Mouse (Mus musculus) MEL (cell line): Measurements from ENCODE around the gene Vdr. TPM values are rescaled to one million over a fixed set of nuclear protein-coding genes. Genes with fewer than 3 reads are reported as not detected.

Experiments used
- DNase-seq: peaks from one replicate; pipeline ENCODE4 v3.0.0; 2011; ENCODE audit warnings: low read depth, low spot score
- H3K27ac ChIP-seq: 2 replicates; pipeline ENCODE4 v1.5.1; 2012; ENCODE audit warnings: low read depth, mild to moderate bottlenecking, control low read depth, low read length, moderate library complexity; ENCODE audit not compliant: control insufficient read depth
- H3K27me3 ChIP-seq, 2 experiments: fragments of 150-350 bp in 1 of 2; sonication (generic) in 1 of 2; 2 replicates each; pipeline ENCODE4 v1.6.1; 2012; ENCODE audit warnings: low read length in 2 of 2, mild to moderate bottlenecking in 2 of 2, improper control_type of control experiment in 1 of 2, moderate library complexity in 1 of 2; ENCODE audit not compliant: insufficient read depth in 2 of 2, control insufficient read depth in 1 of 2
- H3K36me3 ChIP-seq, 2 experiments: 2 replicates each; pipeline ENCODE4 v1.6.1; 2012 to 2014; ENCODE audit warnings: low read length in 2 of 2, improper control_type of control experiment in 1 of 2, inconsistent platforms in 1 of 2, mild to moderate bottlenecking in 1 of 2; ENCODE audit not compliant: insufficient read depth in 2 of 2, control insufficient read depth in 1 of 2
- H3K4me1 ChIP-seq, 2 experiments: fragments of 150-350 bp in 1 of 2; sonication (generic) in 1 of 2; 2 replicates each; pipeline ENCODE4 v1.6.1; 2012; ENCODE audit warnings: low read length in 2 of 2, improper control_type of control experiment in 1 of 2, mild to moderate bottlenecking in 1 of 2; ENCODE audit not compliant: insufficient read depth in 2 of 2, control insufficient read depth in 1 of 2
- H3K4me3 ChIP-seq, 2 experiments: fragments of 150-350 bp in 1 of 2; sonication (generic) in 1 of 2; 2 replicates each; pipeline ENCODE4 v1.5.1; 2012; ENCODE audit warnings: low read depth in 2 of 2, low read length in 2 of 2, mild to moderate bottlenecking in 2 of 2, moderate library complexity in 2 of 2, control low read depth in 1 of 2, improper control_type of control experiment in 1 of 2; ENCODE audit not compliant: control insufficient read depth in 1 of 2, insufficient read depth in 1 of 2
- H3K79me2 ChIP-seq: 2 replicates; pipeline ENCODE4 v1.6.1; 2012; ENCODE audit warnings: mild to moderate bottlenecking, low read length, moderate library complexity; ENCODE audit not compliant: control insufficient read depth, poor library complexity, insufficient read depth
- H3K9ac ChIP-seq: 2 replicates; pipeline ENCODE4 v1.6.1; 2012; ENCODE audit warnings: low read depth, mild to moderate bottlenecking, control low read depth, low read length, moderate library complexity; ENCODE audit not compliant: control insufficient read depth, poor library complexity, severe bottlenecking
- H3K9me3 ChIP-seq: fragments of 150-350 bp; sonication (generic); replicated peaks from 2 replicates; pipeline ENCODE4 v1.6.1; 2012; ENCODE audit warnings: mild to moderate bottlenecking, low read length, improper control_type of control experiment, moderate library complexity; ENCODE audit not compliant: insufficient read depth
- E2F4 ChIP-seq: IDR thresholded peaks from 2 replicates; pipeline ENCODE4 v1.6.1; 2011; ENCODE audit warnings: low read depth, low read length, improper control_type of control experiment, borderline replicate concordance
- ELF1 ChIP-seq: IDR thresholded peaks from 2 replicates; pipeline ENCODE4 v1.6.1; 2014; ENCODE audit warnings: low read depth, mild to moderate bottlenecking, inconsistent platforms, low read length, improper control_type of control experiment, moderate library complexity
- EP300 ChIP-seq, 2 experiments: IDR thresholded peaks; 2 replicates each; pipeline ENCODE4 v1.6.1; 2011; ENCODE audit warnings: improper control_type of control experiment in 2 of 2, low read length in 2 of 2, low read depth in 1 of 2, mild to moderate bottlenecking in 1 of 2
- GABPA ChIP-seq: IDR thresholded peaks from 2 replicates; pipeline ENCODE4 v1.6.1; 2012; ENCODE audit warnings: low read depth, mild to moderate bottlenecking, inconsistent platforms, low read length, improper control_type of control experiment, moderate library complexity
- GATA1 ChIP-seq: IDR thresholded peaks from 2 replicates; pipeline ENCODE4 v1.6.1; 2011; ENCODE audit warnings: low read depth, low read length, improper control_type of control experiment
- HCFC1 ChIP-seq: IDR thresholded peaks from 2 replicates; pipeline ENCODE4 v1.6.1; 2012; ENCODE audit warnings: low read depth, mild to moderate bottlenecking, inconsistent platforms, low read length, improper control_type of control experiment, moderate library complexity
- MEF2A ChIP-seq: IDR thresholded peaks from 2 replicates; pipeline ENCODE4 v1.6.1; 2014; ENCODE audit warnings: low read depth, mild to moderate bottlenecking, inconsistent platforms, low read length, improper control_type of control experiment; ENCODE audit not compliant: poor library complexity, insufficient replicate concordance, severe bottlenecking; ENCODE audit errors: extremely low read depth
- MYB ChIP-seq: IDR thresholded peaks from 2 replicates; pipeline ENCODE4 v1.6.1; 2011; ENCODE audit warnings: mild to moderate bottlenecking, low read depth, low read length, improper control_type of control experiment
- POLR2A ChIP-seq, 2 experiments: IDR thresholded peaks; 2 replicates each; pipeline ENCODE4 v1.6.1; 2011 to 2012; ENCODE audit warnings: low read length in 2 of 2, mild to moderate bottlenecking in 2 of 2, control low read depth in 1 of 2, improper control_type of control experiment in 1 of 2, low read depth in 1 of 2, moderate library complexity in 1 of 2; ENCODE audit not compliant: control insufficient read depth in 1 of 2, insufficient read depth in 1 of 2, poor library complexity in 1 of 2
- POLR2AphosphoS5 ChIP-seq: IDR thresholded peaks from 2 replicates; pipeline ENCODE4 v1.6.1; 2012; ENCODE audit warnings: low read depth, borderline replicate concordance, mild to moderate bottlenecking, inconsistent platforms, low read length, moderate library complexity, mixed read lengths
- RAD21 ChIP-seq: IDR thresholded peaks from 2 replicates; pipeline ENCODE4 v1.6.1; 2011; ENCODE audit warnings: mild to moderate bottlenecking, low read depth, low read length, improper control_type of control experiment
- SIN3A ChIP-seq: IDR thresholded peaks from 2 replicates; pipeline ENCODE4 v1.6.1; 2012; ENCODE audit warnings: low read length, improper control_type of control experiment, inconsistent platforms
- SMC3 ChIP-seq: IDR thresholded peaks from 2 replicates; pipeline ENCODE4 v1.6.1; 2011; ENCODE audit warnings: low read depth, low read length, improper control_type of control experiment
- TAL1 ChIP-seq: IDR thresholded peaks from 2 replicates; pipeline ENCODE4 v1.6.1; 2012; ENCODE audit warnings: mild to moderate bottlenecking, inconsistent platforms, low read length, moderate library complexity, mixed read lengths
- TBP ChIP-seq: IDR thresholded peaks from 2 replicates; pipeline ENCODE4 v1.8.0; 2011; ENCODE audit warnings: low read depth, low read length, improper control_type of control experiment
- TCF12 ChIP-seq: IDR thresholded peaks from 2 replicates; pipeline ENCODE4 v1.6.1; 2014; ENCODE audit warnings: low read depth, mild to moderate bottlenecking, inconsistent platforms, low read length, improper control_type of control experiment, moderate library complexity
- UBTF ChIP-seq: IDR thresholded peaks from 2 replicates; pipeline ENCODE4 v1.6.1; 2012; ENCODE audit warnings: low read depth, mild to moderate bottlenecking, inconsistent platforms, low read length, improper control_type of control experiment, moderate library complexity, borderline replicate concordance; ENCODE audit not compliant: insufficient read depth
- ZKSCAN1 ChIP-seq: IDR thresholded peaks from 2 replicates; pipeline ENCODE4 v1.6.1; 2012; ENCODE audit warnings: low read depth, mild to moderate bottlenecking, inconsistent platforms, low read length, improper control_type of control experiment, moderate library complexity
- polyA plus RNA-seq, 2 experiments: library from polyadenylated mRNA; stranded (reverse) in 1 of 2; unstranded in 1 of 2; fragments of >175 nt in 1 of 2; fragments of >200 nt in 1 of 2; gene quantifications; 2 replicates each; pipeline versions ENCODE4 v1.2.1 to v1.2.4; 2012; ENCODE audit warnings: low replicate concordance in 2 of 2, low read depth in 1 of 2; ENCODE audit not compliant: insufficient read length in 2 of 2, insufficient read depth in 1 of 2, missing spikeins in 1 of 2
- total RNA-seq: library from RNA; depleted of rRNA; stranded (reverse); fragments of 300-350 nt; gene quantifications from 2 replicates; pipeline ENCODE4 v1.2.3, GENCODE M21; 2012

Gene Vdr
- total and polyA plus RNA-seq, 3 experiments = 0.54 to 1.9 TPM; not detected in 1

DNA sequence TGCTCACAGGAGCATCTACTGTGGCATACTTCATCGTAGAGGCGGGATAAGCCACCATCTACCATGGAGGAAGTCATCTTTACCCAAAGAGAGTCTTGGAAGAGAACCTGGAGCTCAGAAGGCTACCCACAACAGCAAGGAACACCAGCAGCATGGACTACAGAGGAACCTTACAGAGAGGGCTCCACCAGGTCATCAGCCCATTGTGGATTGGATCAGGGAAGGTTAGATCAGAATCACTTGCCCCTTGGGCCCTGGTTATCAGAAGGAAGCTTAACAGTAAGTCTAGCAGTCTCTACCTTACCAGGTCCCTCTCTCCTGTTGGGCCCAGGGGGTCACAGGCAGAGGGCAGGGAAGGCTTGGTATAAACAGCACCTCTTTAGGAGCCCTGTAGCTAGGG, 71.4 kb downstream of the Vdr start:
- Histone ChIP-seq H3K9ac (peak overlapping the region; percentile 29; the same call in 1 of the 2 replicates), H3K4me3 (no peak overlapping the region; a peak in 1 of 4 replicates), H3K9me3 (no peaks in the 10 kb centered on the region), H3K79me2 (peaks cover 98% of the 10 kb centered on the region), H3K4me1 (peaks cover 33 to 67% of the 10 kb centered on the region in 2 experiments), H3K36me3 (peaks cover 25 to 63% of the 10 kb centered on the region in 2 experiments), H3K27ac (peak overlapping the region; percentile 65), H3K27me3 (no peaks in the 10 kb centered on the region)
- no peak for DNase-seq
- TF ChIP-seq POLR2A (IDR thresholded peaks at IDR 0.05; ENCODE audit: control insufficient read depth in 1 of 2, insufficient read depth in 1 of 2, low read depth in 1 of 2, low read length in 2 of 2, poor library complexity in 1 of 2) (peak; percentile 11 to 57; a peak in 1 of 4 replicates), TBP (0 out of 2 replicates have a peak, but pooled peaks have one; percentile 12), TAL1 (no peak), E2F4 (no peak), POLR2AphosphoS5 (no peak), UBTF (no peak)

DNA sequence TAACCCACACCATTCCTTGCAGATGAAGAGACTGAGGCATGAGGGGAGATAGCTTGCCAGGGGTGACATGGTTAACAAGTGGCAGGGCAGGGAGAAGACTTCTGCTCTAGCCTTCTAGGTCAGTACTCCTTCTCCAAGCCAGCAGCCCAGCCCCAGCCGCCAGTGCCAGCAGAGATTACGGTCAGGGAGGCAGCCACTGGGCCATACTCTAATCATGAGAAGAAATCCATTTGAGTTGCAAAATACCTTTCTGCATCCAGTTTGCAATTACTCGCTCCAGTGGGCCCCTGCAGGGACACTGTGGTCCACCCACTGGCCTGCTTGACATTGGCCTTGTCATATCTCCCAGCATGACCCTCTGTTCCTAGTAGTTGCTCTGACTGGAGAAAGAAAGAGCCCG, 72.0 kb downstream of the Vdr start:
- H3K9ac ChIP-seq = peak overlapping the region; percentile 9
- peaks cover 39 to 73% of the 10 kb centered on the region in 2 experiments for H3K4me1 ChIP-seq
- H3K9me3 ChIP-seq = no peaks in the 10 kb centered on the region
- TF ChIP-seq ELF1 (no peak), TBP (no peak), POLR2A (IDR thresholded peaks at IDR 0.05; ENCODE audit: control insufficient read depth in 1 of 2, insufficient read depth in 1 of 2, low read depth in 1 of 2, low read length in 2 of 2, poor library complexity in 1 of 2) (no peak), GABPA (no peak), GATA1 (no peak), TCF12 (no peak)
- TF ChIP-seq, all 39 proteins: peak for 0
- H3K79me2 ChIP-seq = peaks cover 98% of the 10 kb centered on the region
- H3K4me3 ChIP-seq = no peak overlapping the region; a peak in 1 of 4 replicates
- peak overlapping the region; percentile 65 for H3K27ac ChIP-seq
- H3K36me3 ChIP-seq = peaks cover 25 to 68% of the 10 kb centered on the region in 2 experiments
- no peaks in the 10 kb centered on the region for H3K27me3 ChIP-seq
- DNase-seq = no peak

DNA sequence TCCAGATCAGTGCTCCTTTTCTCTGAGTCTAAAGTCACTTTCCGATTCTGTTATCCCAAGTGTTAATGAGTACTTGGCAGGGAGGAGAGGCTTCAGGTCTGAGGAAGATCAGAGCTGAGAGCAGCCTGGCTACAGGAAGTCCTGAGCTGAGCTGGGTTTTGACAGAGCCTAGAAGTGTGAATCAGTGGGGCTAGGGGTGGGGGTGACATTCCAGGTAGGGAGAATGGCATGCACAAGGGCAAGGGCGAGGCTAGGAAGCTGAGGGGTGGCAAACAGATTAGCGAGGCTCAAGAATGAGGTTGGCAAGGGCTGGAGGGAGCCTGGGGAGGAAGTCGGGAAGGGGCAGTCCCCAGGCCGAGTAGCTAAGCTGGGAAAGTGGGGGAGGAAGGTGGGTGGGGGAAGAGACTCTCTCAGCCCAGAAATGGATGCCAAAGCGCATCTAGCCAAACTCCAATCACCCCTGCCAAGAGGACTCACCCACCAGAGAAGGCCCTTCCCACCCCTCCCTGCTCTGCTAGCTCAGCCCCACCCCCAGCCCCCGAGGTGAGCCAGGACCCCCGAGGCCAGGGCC, 72.9 kb downstream of the Vdr start:
- peak overlapping the region; percentile 28 for H3K27ac ChIP-seq
- H3K9me3 ChIP-seq = no peaks in the 10 kb centered on the region
- no peaks in the 10 kb centered on the region for H3K27me3 ChIP-seq
- peak overlapping the region; percentile 5; the same call in 1 of the 2 replicates for H3K9ac ChIP-seq
- peaks cover 26 to 71% of the 10 kb centered on the region in 2 experiments for H3K36me3 ChIP-seq
- no peak for TF ChIP-seq RAD21
- TF ChIP-seq TAL1 = no peak
- no peak for TF ChIP-seq SIN3A
- TF ChIP-seq EP300 (IDR thresholded peaks at IDR 0.05; ENCODE audit: low read depth in 1 of 2, low read length in 2 of 2) = no peak
- TF ChIP-seq MEF2A = no peak
- TF ChIP-seq SMC3 = no peak
- TF ChIP-seq MYB = no peak
- TF ChIP-seq HCFC1 = no peak
- TF ChIP-seq ZKSCAN1 = no peak
- peaks cover 98% of the 10 kb centered on the region for H3K79me2 ChIP-seq
- H3K4me3 ChIP-seq = no peak overlapping the region
- peaks cover 44 to 80% of the 10 kb centered on the region in 2 experiments for H3K4me1 ChIP-seq
- DNase-seq = no peak
